11 mouse cellular contexts compared by ENCODE assay signal in genomic region chr3:132876011-132876708, GRCm38 (mm10).
DNase-seq lines count a peak whose midpoint lies in the region; ATAC-seq and TF ChIP-seq lines count a peak whose summit lies in the region.
"Had no signal": no experiment of that assay in that cellular context is flagged by ENCODE, and none has a peak within 500 bp of the region (broad histone marks: within the 10 kb centered on the region; RNA-seq: fewer than 3 reads in every experiment).

No protein-coding gene starts in this region.

- 48% methylated on average over 14 of the region's 14 CpGs for WGBS in hindbrain, embryonic 16.5 days

- ATAC-seq in hindbrain, embryonic 16.5 days: peak; percentile 26; the same call in 1 of the 2 replicates

- H3K4me2 ChIP-seq in hindbrain, embryonic 16.5 days (ENCODE audit: low read length): peak overlapping the region; percentile 6; the same call in 1 of the 2 replicates
- H3K4me2 ChIP-seq: heart, embryonic 15.5 days; lung, embryonic 15.5 days had no signal

- no peaks in the 10 kb centered on the region for H3K9me3 ChIP-seq in hindbrain, embryonic 16.5 days (ENCODE audit: control insufficient read depth, low read length)
- H3K9me3 ChIP-seq: heart, embryonic 15.5 days; lung, embryonic 15.5 days had no signal

- no peaks in the 10 kb centered on the region for H3K27me3 ChIP-seq in hindbrain, embryonic 16.5 days (replicated peaks; ENCODE audit: control insufficient read depth, insufficient read depth, low read length)
- H3K27me3 ChIP-seq: heart, embryonic 15.5 days; lung, embryonic 15.5 days had no signal

- H3K4me3 ChIP-seq in hindbrain, embryonic 16.5 days (ENCODE audit: low read length): no peak overlapping the region
- H3K4me3 ChIP-seq: heart, embryonic 15.5 days; lung, embryonic 15.5 days had no signal

- no peak for TF ChIP-seq CTCF in brain, embryonic 14.5 days (IDR thresholded peaks at IDR 0.05; ENCODE audit: borderline replicate concordance, extremely low read depth, insufficient read depth, insufficient read length)

- peak; percentile 84 for DNase-seq in heart, adult 11 months
- DNase-seq in heart, postnatal 10 days: no peak
- DNase-seq in brain, embryonic 14.5 days (ENCODE audit: low read depth): peak; percentile 25
- DNase-seq in kidney, postnatal 25 days: peak; percentile 72 to 87
- DNase-seq in frontal cortex, adult 2 months (ENCODE audit: extremely low spot score in 1 of 2, low spot score in 1 of 2): no peak
- DNase-seq in layer of hippocampus, adult 8-10 months (ENCODE audit: low spot score in 2 of 2): no peak
- DNase-seq in adrenal gland, adult 18-20 months (ENCODE audit: low spot score in 2 of 2): no peak
- DNase-seq: cerebellum, adult 9-10 months had no signal

- no peaks in the 10 kb centered on the region for H3K36me3 ChIP-seq in hindbrain, embryonic 16.5 days (ENCODE audit: control insufficient read depth, insufficient read depth, low read length)
- H3K36me3 ChIP-seq: heart, embryonic 15.5 days; lung, embryonic 15.5 days had no signal

- H3K4me1 ChIP-seq in hindbrain, embryonic 16.5 days (ENCODE audit: control insufficient read depth, insufficient read depth, low read depth, low read length): peaks cover 3% of the 10 kb centered on the region; the same call in 1 of the 2 replicates

- intact Hi-C loops in heart, postnatal 10 days (cut with DNase I): no loop called here

- TF ChIP-seq POLR2A in brain, embryonic 14.5 days (IDR thresholded peaks at IDR 0.05; ENCODE audit: borderline replicate concordance, extremely low read depth, insufficient read depth, insufficient read length, poor library complexity, severe bottlenecking): no peak

- H3K27ac ChIP-seq in hindbrain, embryonic 16.5 days (ENCODE audit: low read depth, low read length): no peak overlapping the region
- H3K27ac ChIP-seq: heart, embryonic 15.5 days; lung, embryonic 15.5 days had no signal

- no peak overlapping the region for H3K9ac ChIP-seq in hindbrain, embryonic 16.5 days (ENCODE audit: low read depth, low read length)
- H3K9ac ChIP-seq: heart, embryonic 15.5 days; lung, embryonic 15.5 days had no signal

Comparison
In these comparisons a context has a peak if more than half of its experiments do, and no peak if none do; other contexts are left out.
1. DNase-seq: peak in heart, adult 11 months (single experiment), brain, embryonic 14.5 days (single experiment) and kidney, postnatal 25 days (2 of 2); none in heart, postnatal 10 days (0 of 2), frontal cortex, adult 2 months (0 of 2), layer of hippocampus, adult 8-10 months (0 of 2) and adrenal gland, adult 18-20 months (0 of 2).